Mouse (Mus musculus) small intestine, adult 2 months (tissue): ENCODE results near the gene Myoz1.

ENCODE experiments used
- CTCF ChIP-seq: fragments of 200-500 bp; IDR thresholded peaks from 2 replicates; pipeline ENCODE4 v1.5.1; 2012; ENCODE audit warnings: low read depth, mild to moderate bottlenecking, control low read depth, inconsistent platforms, low read length, moderate library complexity, mixed read lengths; ENCODE audit not compliant: insufficient replicate concordance, insufficient read length; ENCODE audit errors: extremely low read depth
- POLR2A ChIP-seq: fragments of 200-500 bp; IDR thresholded peaks from 2 replicates; pipeline ENCODE4 v1.6.1; 2012; ENCODE audit warnings: low read depth, mild to moderate bottlenecking, control low read depth, inconsistent platforms, low read length, moderate library complexity

- TF ChIP-seq POLR2A (no peak), CTCF (no peak)
Observed at GRCm38 (mm10) chr14:20637818-20638574, 18.3 kb downstream of the Myoz1 start.
